Mouse (Mus musculus) ES-Bruce4 (cell line): Measurements from ENCODE around the gene Cebpb. TPM values are rescaled to one million over a fixed set of nuclear protein-coding genes. Genes with fewer than 3 reads are reported as not detected.

Source experiments
- H3K27ac ChIP-seq: 2 replicates; pipeline ENCODE4 v1.5.1; 2012; ENCODE audit warnings: low read length, inconsistent platforms; ENCODE audit not compliant: insufficient read depth
- H3K27me3 ChIP-seq: 2 replicates; pipeline ENCODE4 v1.6.1; 2012; ENCODE audit warnings: mild to moderate bottlenecking, low read length, inconsistent platforms; ENCODE audit not compliant: control insufficient read depth, poor library complexity, insufficient read depth, severe bottlenecking
- H3K36me3 ChIP-seq: 2 replicates; pipeline ENCODE4 v1.6.1; 2012; ENCODE audit warnings: inconsistent platforms, mild to moderate bottlenecking, low read length, moderate library complexity; ENCODE audit not compliant: control insufficient read depth, poor library complexity, insufficient read depth, severe bottlenecking
- H3K4me1 ChIP-seq: one replicate; pipeline ENCODE4 v1.8.1; 2011; ENCODE audit warnings: low read length; ENCODE audit not compliant: control insufficient read depth, insufficient read depth
- H3K4me3 ChIP-seq: 2 replicates; pipeline ENCODE4 v1.5.1; 2011; ENCODE audit warnings: low read depth, mild to moderate bottlenecking, low read length
- H3K9ac ChIP-seq: 2 replicates; pipeline ENCODE4 v1.6.1; 2012; ENCODE audit warnings: low read depth, mild to moderate bottlenecking, inconsistent platforms; ENCODE audit not compliant: poor library complexity, severe bottlenecking
- H3K9me3 ChIP-seq: replicated peaks from 2 replicates; pipeline ENCODE4 v1.6.1; 2012; ENCODE audit warnings: mild to moderate bottlenecking, low read length, inconsistent platforms; ENCODE audit not compliant: control insufficient read depth, poor library complexity, insufficient read depth, severe bottlenecking
- CTCF ChIP-seq: IDR thresholded peaks from one replicate; pipeline ENCODE4 v1.8.1; 2011; ENCODE audit warnings: low read depth, low read length
- EP300 ChIP-seq: IDR thresholded peaks from 2 replicates; pipeline ENCODE4 v1.6.1; 2011; ENCODE audit warnings: low read depth, low read length; ENCODE audit not compliant: insufficient read depth
- POLR2A ChIP-seq: IDR thresholded peaks from one replicate; pipeline ENCODE4 v1.8.1; 2011; ENCODE audit warnings: low read length; ENCODE audit not compliant: insufficient read depth
- polyA plus RNA-seq: library from polyadenylated mRNA; stranded (reverse); fragments of >200 nt; gene quantifications from 2 replicates; pipeline ENCODE4 v1.2.4, GENCODE M21; 2011; ENCODE audit warnings: low read depth; ENCODE audit not compliant: missing spikeins, insufficient read depth, insufficient read length

The Cebpb gene
- polyA plus RNA-seq, 1 experiment: 9.2 TPM

- TF ChIP-seq CTCF: no peak
- no peak for TF ChIP-seq POLR2A
- TF ChIP-seq EP300: no peak
- H3K27ac ChIP-seq: no peak overlapping the region
- H3K4me1 ChIP-seq: no peaks in the 10 kb centered on the region
- H3K9ac ChIP-seq: no peak overlapping the region
- H3K4me3 ChIP-seq: no peak overlapping the region
- H3K9me3 ChIP-seq: no peaks in the 10 kb centered on the region
- no peaks in the 10 kb centered on the region for H3K36me3 ChIP-seq
- H3K27me3 ChIP-seq: no peaks in the 10 kb centered on the region
These were observed 3.4 kb downstream of the Cebpb start for GRCm38 (mm10) chr2:167691871-167692661.

- H3K36me3 ChIP-seq: no peaks in the 10 kb centered on the region
- no peaks in the 10 kb centered on the region for H3K27me3 ChIP-seq
- no peak for TF ChIP-seq EP300
- no peak for TF ChIP-seq POLR2A
- TF ChIP-seq CTCF: no peak
These were observed 4.1 kb downstream of the Cebpb start for GRCm38 (mm10) chr2:167692831-167693230.

GRCm38 (mm10) chr2:167693540-167693939 is 4.8 kb downstream of the Cebpb start:
- H3K4me1 ChIP-seq: no peaks in the 10 kb centered on the region
- no peak overlapping the region for H3K4me3 ChIP-seq
- H3K36me3 ChIP-seq: no peaks in the 10 kb centered on the region
- H3K9me3 ChIP-seq: no peaks in the 10 kb centered on the region
- TF ChIP-seq POLR2A (no peak), CTCF (no peak), EP300 (no peak)
- H3K9ac ChIP-seq: no peak overlapping the region
- no peaks in the 10 kb centered on the region for H3K27me3 ChIP-seq
- no peak overlapping the region for H3K27ac ChIP-seq

More at GRCm38 (mm10) chr2:167692831-167693230, 4.1 kb downstream of the Cebpb start:
- Histone ChIP-seq H3K27ac (no peak overlapping the region), H3K4me3 (no peak overlapping the region), H3K4me1 (no peaks in the 10 kb centered on the region), H3K9ac (no peak overlapping the region), H3K9me3 (no peaks in the 10 kb centered on the region)

DNA sequence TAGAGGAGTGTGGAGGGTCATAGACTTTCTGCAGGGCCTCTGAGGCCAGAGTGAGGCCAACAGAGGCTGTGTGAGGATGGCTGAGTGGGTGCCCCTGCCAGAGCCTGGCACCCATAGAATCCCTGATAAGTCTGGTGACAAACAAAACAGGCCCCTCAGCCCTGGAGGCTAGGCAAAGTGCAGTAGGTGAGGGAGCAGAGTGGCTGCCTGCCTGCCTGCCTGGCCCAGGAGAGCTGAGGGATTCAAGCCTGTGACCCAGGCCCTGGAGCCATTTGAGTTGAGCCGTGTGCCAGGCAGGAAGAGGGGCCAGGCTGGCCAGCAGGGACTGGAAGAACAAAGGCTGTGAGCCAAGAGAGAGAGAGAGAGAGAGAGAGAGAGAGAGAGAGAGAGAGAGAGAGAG is 5.5 kb downstream of the Cebpb start:
- H3K4me3 ChIP-seq: no peak overlapping the region
- no peaks in the 10 kb centered on the region for H3K36me3 ChIP-seq
- H3K27ac ChIP-seq: no peak overlapping the region
- H3K4me1 ChIP-seq: no peaks in the 10 kb centered on the region
- H3K9ac ChIP-seq: no peak overlapping the region
- no peaks in the 10 kb centered on the region for H3K9me3 ChIP-seq
- no peaks in the 10 kb centered on the region for H3K27me3 ChIP-seq
- TF ChIP-seq EP300 (no peak), POLR2A (no peak), CTCF (no peak)

DNA sequence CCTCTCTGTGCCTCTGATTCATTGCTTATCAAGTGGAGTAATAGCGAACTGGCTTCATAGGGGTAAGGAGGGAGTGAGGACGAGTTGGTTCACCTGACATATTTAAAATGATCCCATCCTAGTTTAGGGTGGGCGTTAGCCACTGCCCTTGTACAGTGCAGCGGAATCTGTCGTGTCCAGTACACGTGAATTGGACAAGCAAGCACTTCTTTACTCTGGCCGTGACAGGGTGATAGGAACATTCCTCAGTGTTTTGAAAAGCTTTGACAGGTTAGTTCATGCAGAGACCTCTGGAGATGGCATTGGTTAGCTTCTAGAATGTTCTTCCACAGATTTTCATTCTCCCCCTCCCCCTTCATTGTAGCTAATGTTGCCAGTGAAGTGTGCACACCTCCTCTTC is 6.2 kb downstream of the Cebpb start:
- no peak overlapping the region for H3K4me3 ChIP-seq
- TF ChIP-seq EP300: no peak
- TF ChIP-seq CTCF: no peak
- no peak for TF ChIP-seq POLR2A
- H3K27ac ChIP-seq: no peak overlapping the region
- no peaks in the 10 kb centered on the region for H3K4me1 ChIP-seq
- H3K36me3 ChIP-seq: no peaks in the 10 kb centered on the region
- no peak overlapping the region for H3K9ac ChIP-seq
- H3K9me3 ChIP-seq: no peaks in the 10 kb centered on the region
- H3K27me3 ChIP-seq: no peaks in the 10 kb centered on the region

GRCm38 (mm10) chr2:167695491-167695890 is 6.8 kb downstream of the Cebpb start:
- Histone ChIP-seq H3K36me3 (no peaks in the 10 kb centered on the region), H3K27ac (no peak overlapping the region), H3K27me3 (no peaks in the 10 kb centered on the region), H3K9me3 (no peaks in the 10 kb centered on the region), H3K9ac (no peak overlapping the region), H3K4me3 (no peak overlapping the region), H3K4me1 (no peaks in the 10 kb centered on the region)
- TF ChIP-seq POLR2A (no peak), CTCF (no peak), EP300 (no peak)
